Mouse (Mus musculus): ENCODE results near the gene Vtcn1.

GRCm38 (mm10) chr3:100938211-100938610 lies 113.0 kb downstream of the Vtcn1 start:
- TF ChIP-seq CTCF (IDR thresholded peaks at IDR 0.05; ENCODE audit: extremely low read depth, insufficient read depth, insufficient read length, insufficient replicate concordance) (no peak), POLR2A (IDR thresholded peaks at IDR 0.05; ENCODE audit: low read depth, low read length) (no peak)
